Mouse (Mus musculus) intestine, embryonic 15.5 days (tissue): ENCODE measurements around the gene Themis. TPM values are rescaled to one million over a fixed set of nuclear protein-coding genes. Genes with fewer than 3 reads are reported as not detected.

Experiments
- ATAC-seq: fragments of 200-750 bp; cut with Nextera tagmentation; 2 replicates; pipeline ENCODE4 v1.8.0; 2017; ENCODE audit warnings: moderate TSS enrichment, moderate library complexity
- H3K27ac ChIP-seq: fragments of 300-500 bp; sonication (generic); 2 replicates; pipeline ENCODE4 v1.5.1; 2015; ENCODE audit warnings: mild to moderate bottlenecking, inconsistent platforms
- H3K27me3 ChIP-seq: fragments of 300-500 bp; sonication (generic); replicated peaks from 2 replicates; pipeline ENCODE4 v1.6.1; 2015; ENCODE audit warnings: inconsistent platforms
- H3K36me3 ChIP-seq: fragments of 300-500 bp; sonication (generic); 2 replicates; pipeline ENCODE4 v1.6.1; 2015; ENCODE audit warnings: inconsistent platforms
- H3K4me1 ChIP-seq: fragments of 300-500 bp; sonication (generic); replicated peaks from 2 replicates; pipeline ENCODE4 v1.6.1; 2015; ENCODE audit warnings: inconsistent platforms
- H3K4me2 ChIP-seq: fragments of 300-500 bp; sonication (generic); replicated peaks from 2 replicates; pipeline ENCODE4 v1.6.1; 2015; ENCODE audit warnings: mild to moderate bottlenecking, inconsistent platforms
- H3K4me3 ChIP-seq: fragments of 300-500 bp; sonication (generic); replicated peaks from 2 replicates; pipeline ENCODE4 v1.5.1; 2015; ENCODE audit warnings: inconsistent platforms
- H3K9ac ChIP-seq: fragments of 300-500 bp; sonication (generic); 2 replicates; pipeline ENCODE4 v1.6.1; 2015; ENCODE audit warnings: inconsistent platforms
- H3K9me3 ChIP-seq: fragments of 300-500 bp; sonication (generic); 2 replicates; pipeline ENCODE4 v1.6.1; 2016; ENCODE audit warnings: inconsistent platforms
- WGBS: fragments of 180-500 bp; shearing (Covaris S2); methylation state at CpG from one replicate; pipeline ENCODE4 v1.1.7; 2015; 5-methylcytosine and 5-hydroxymethylcytosine counted together
- polyA plus RNA-seq: library from polyadenylated mRNA; unstranded; fragments of >200 nt; fragmentation: Nextera tagmentation; extraction: Ambion mirVana; gene quantifications from 2 replicates; pipeline ENCODE4 v1.2.1, GENCODE M21; 2015

Themis gene
- 0.08 TPM in 1 of 2 replicates, not detected in the other for polyA plus RNA-seq

DNA sequence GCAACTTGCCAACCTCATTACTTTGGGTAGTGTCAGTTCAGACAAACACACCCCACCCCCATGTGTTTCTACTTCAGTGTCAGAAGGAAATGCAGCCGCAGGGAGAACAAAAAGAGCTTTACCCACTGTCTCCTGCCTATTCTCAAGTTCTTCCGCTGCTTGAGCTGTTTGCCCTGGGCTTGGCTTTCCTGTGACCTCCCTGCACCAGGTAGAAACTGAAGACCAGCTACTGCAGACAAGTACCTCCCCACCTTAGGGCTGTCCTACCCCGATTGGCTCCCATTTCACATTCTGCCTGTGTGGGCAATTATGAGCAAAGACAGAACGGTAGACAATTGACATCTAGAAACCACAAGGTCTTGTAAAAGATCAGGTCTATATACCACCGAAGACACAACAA lies at the start of gene Themis:
Themis (plus strand) TSS at position 100 of the 400 bp plus-strand sequence.
- Histone ChIP-seq H3K27me3 (no peaks in the 10 kb centered on the region), H3K27ac (no peak within 1 kb of the TSS), H3K4me1 (no peaks in the 10 kb centered on the region), H3K4me2 (no peak within 1 kb of the TSS), H3K4me3 (no peak within 1 kb of the TSS), H3K9ac (no peak within 1 kb of the TSS), H3K9me3 (no peaks in the 10 kb centered on the region), H3K36me3 (no peaks in the 10 kb centered on the region)
- WGBS, result 53% methylated on average over 5 of the region's 5 CpGs
- ATAC-seq, result no peak

DNA sequence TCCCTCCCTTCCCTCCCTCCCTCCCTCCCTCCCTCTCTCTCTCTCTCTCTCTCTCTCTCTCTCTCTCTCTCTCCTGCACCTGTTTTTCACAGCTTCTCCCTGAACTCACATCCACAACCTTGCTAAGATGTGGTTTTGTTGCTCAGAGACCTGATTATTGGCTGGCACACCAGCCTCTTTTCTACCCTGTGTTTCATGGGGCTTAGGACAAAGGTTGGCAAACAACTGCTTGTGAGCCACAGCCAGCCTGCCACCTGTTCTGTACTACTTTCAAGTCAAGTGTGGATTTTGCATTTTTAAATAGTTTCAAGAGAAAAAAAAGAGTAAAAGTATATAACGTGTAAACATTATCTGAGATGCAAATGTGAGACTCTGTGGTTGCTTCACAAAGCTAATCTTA lies 48.7 kb upstream of the Themis start:
- H3K36me3 ChIP-seq, result no peaks in the 10 kb centered on the region
- no peaks in the 10 kb centered on the region for H3K9me3 ChIP-seq
- H3K9ac ChIP-seq, result no peak overlapping the region
- no peak overlapping the region for H3K4me2 ChIP-seq
- no peak overlapping the region for H3K4me3 ChIP-seq
- H3K27ac ChIP-seq, result no peak overlapping the region
- H3K4me1 ChIP-seq, result no peaks in the 10 kb centered on the region
- ATAC-seq, result no peak
- WGBS, result 86% methylated on average over 1 of the region's 1 CpGs
- H3K27me3 ChIP-seq, result no peaks in the 10 kb centered on the region

DNA sequence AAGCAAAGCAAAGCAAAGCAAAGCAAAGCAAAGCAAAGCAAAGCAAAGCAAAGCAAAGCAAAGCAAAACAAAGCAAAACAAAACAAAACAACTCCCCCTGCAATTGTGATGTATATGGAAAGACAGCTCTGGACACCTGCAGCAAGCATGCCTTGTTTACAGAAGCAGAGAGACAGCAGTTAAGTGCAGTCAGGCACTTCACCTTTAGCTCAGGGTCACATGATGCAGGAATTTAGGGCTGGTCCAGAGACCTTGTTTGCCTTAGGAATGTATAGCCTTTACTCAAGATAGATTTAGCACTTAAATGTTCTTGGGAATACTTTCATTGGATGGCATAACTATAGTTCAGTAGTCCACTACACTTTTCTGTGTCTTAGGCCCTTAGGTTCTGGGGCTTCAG lies 32.1 kb upstream of the Themis start:
- H3K4me3 ChIP-seq, result no peak overlapping the region
- H3K27me3 ChIP-seq, result no peaks in the 10 kb centered on the region
- no peaks in the 10 kb centered on the region for H3K36me3 ChIP-seq
- H3K4me1 ChIP-seq, result no peaks in the 10 kb centered on the region
- H3K9ac ChIP-seq, result no peak overlapping the region
- no peak overlapping the region for H3K27ac ChIP-seq
- H3K4me2 ChIP-seq, result no peak overlapping the region
- no peak for ATAC-seq
- no peaks in the 10 kb centered on the region for H3K9me3 ChIP-seq

DNA sequence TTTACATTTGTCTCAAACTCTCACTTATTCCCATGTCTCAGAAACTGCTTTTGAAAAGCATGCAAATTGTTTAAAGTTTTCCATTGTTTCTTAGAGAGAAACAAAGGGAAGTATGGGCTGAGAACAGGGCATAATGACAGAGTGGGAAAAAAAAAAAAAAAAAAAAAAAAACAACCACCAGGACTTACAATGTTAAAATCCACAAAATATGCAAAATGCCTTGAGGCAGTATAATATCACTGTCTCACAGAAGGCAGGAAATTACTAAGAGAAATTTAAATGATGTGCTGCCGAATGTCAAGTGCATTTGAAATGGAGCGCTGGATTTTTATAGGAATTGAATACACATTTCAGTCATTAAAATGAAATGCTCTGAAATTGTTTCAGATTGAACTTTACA lies 26.3 kb upstream of the Themis start:
- no peak overlapping the region for H3K27ac ChIP-seq
- H3K4me1 ChIP-seq, result no peaks in the 10 kb centered on the region
- H3K36me3 ChIP-seq, result no peaks in the 10 kb centered on the region
- H3K9me3 ChIP-seq, result no peaks in the 10 kb centered on the region
- H3K9ac ChIP-seq, result no peak overlapping the region
- WGBS, result 96% methylated on average over 2 of the region's 2 CpGs
- no peak overlapping the region for H3K4me3 ChIP-seq
- no peak for ATAC-seq
- no peak overlapping the region for H3K4me2 ChIP-seq
- H3K27me3 ChIP-seq, result no peaks in the 10 kb centered on the region

DNA sequence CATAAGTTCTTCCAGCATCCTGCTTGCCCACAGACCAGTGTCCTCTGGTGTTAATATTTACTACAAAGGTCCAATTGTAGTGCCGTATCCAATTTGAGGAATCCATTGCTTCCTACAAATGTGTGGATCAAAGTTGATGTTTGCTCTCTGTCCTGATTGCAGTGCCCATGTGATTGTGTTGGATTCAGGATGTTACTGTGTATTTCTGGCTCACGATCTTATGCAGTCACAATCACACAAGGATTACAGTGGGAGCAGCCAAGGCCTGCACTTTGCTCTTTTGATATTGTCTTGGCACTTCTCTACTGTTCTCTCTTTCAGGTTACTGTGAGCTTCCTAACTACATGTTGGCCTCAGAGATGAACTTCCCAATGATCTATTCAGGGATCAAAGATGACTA lies 20.3 kb upstream of the Themis start:
- Histone ChIP-seq H3K4me2 (no peak overlapping the region), H3K36me3 (no peaks in the 10 kb centered on the region), H3K4me1 (no peaks in the 10 kb centered on the region), H3K9ac (no peak overlapping the region), H3K27me3 (no peaks in the 10 kb centered on the region), H3K27ac (no peak overlapping the region), H3K9me3 (no peaks in the 10 kb centered on the region), H3K4me3 (no peak overlapping the region)
- no peak for ATAC-seq
- WGBS, result 81% methylated on average over 2 of the region's 2 CpGs

DNA sequence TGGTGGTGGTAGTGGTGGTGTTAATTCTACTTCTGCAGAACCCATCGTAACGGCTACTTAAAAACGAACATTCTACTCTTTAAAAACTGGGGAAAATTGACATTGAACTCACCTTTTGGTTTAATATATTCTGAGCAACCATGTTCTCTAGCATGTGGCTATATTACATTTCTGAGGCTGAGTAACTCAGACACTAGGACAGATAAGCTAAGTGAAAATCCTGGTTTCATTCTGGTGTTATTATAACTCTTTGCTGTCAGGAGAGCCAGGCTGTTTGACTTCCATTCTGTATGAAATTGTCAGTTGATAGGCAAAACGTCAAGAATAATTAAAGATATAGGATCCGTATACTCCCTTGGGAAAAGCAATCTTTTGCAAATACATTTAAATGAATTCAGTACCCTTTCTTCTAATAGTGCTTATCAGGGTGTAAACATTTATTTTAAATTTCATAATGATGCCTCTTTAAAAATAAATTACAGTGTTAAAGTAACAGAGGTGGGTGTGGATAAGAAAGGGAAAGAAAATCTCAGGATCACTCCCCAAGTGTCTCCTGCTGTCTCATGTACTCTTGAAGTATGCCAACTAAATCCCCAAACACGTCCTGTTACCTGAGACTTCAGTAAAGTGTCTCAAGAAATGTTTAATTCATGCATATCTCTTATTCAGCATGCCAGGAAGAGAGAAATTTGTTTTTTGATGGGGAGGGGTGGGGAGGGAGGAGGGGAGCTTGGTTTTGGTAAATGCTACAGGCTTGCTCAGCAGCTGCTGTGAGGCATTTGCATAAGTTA lies 18.9 kb upstream of the Themis start:
- Histone ChIP-seq H3K36me3 (no peaks in the 10 kb centered on the region), H3K27ac (no peak overlapping the region), H3K9me3 (no peaks in the 10 kb centered on the region), H3K4me1 (no peaks in the 10 kb centered on the region), H3K4me3 (no peak overlapping the region), H3K9ac (no peak overlapping the region), H3K27me3 (no peaks in the 10 kb centered on the region), H3K4me2 (no peak overlapping the region)
- WGBS, result 78% methylated on average over 6 of the region's 6 CpGs
- no peak for ATAC-seq

DNA sequence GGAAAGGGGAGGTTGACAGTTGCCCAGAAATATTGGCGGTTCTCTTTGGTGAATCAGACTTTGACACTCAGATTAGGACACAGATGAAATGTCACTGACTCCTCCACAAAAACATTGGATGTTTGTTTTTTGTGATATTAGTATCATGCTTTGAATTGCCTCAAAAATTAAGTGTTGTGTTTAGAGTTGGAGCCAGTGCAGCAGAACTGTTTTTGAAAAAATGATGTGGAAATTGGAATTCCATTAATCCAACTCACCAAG lies 18.3 kb upstream of the Themis start:
- 31% methylated on average over 1 of the region's 1 CpGs for WGBS
- Histone ChIP-seq H3K36me3 (no peaks in the 10 kb centered on the region), H3K27ac (no peak overlapping the region), H3K9me3 (no peaks in the 10 kb centered on the region), H3K4me2 (no peak overlapping the region), H3K4me3 (no peak overlapping the region), H3K27me3 (no peaks in the 10 kb centered on the region), H3K4me1 (no peaks in the 10 kb centered on the region), H3K9ac (no peak overlapping the region)
- no peak for ATAC-seq

DNA sequence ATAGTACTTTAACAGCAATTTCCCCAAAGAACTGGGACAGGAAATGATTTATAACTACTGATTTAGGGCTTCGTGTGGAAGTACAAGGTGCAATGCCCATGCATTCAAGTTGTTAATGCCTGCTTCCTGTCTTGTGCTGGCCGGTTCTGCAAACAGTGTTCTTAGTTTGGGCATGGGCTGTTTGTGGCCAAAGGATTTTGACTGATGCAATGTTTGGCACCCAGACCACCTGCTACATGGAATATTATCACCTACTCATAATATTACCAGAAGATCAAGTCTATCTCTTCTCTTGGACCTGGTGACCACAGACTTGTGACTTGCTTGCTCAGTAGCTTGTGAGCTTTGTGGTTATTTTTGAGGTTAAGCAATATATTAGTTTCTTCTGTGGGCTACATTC lies 16.2 kb upstream of the Themis start:
- Histone ChIP-seq H3K36me3 (no peaks in the 10 kb centered on the region), H3K9ac (no peak overlapping the region), H3K4me3 (no peak overlapping the region), H3K27me3 (no peaks in the 10 kb centered on the region), H3K27ac (no peak overlapping the region), H3K4me1 (no peaks in the 10 kb centered on the region), H3K4me2 (no peak overlapping the region), H3K9me3 (no peaks in the 10 kb centered on the region)
- no peak for ATAC-seq
- 52% methylated on average over 2 of the region's 2 CpGs for WGBS

DNA sequence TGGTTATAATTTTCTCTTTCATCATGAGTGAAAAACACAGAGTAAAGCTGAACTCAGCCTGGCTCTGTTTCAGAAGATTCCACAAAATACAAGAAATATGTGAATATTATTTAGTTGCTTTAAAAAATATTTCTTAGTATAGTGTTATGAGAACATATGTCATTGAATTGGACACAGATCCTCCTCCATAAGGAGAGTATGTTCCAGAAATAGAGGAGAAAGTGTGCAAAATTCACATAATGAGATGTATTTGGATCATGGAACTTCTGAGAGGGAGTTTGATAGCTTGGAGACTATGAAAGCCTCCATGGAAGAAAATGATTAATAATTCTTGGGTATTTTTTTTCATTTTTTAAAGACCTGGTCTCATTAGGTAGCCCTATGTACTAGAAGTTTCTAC lies 13.4 kb upstream of the Themis start:
- Histone ChIP-seq H3K9me3 (no peaks in the 10 kb centered on the region), H3K4me1 (no peaks in the 10 kb centered on the region), H3K4me3 (no peak overlapping the region), H3K36me3 (no peaks in the 10 kb centered on the region), H3K9ac (no peak overlapping the region), H3K4me2 (no peak overlapping the region), H3K27me3 (no peaks in the 10 kb centered on the region), H3K27ac (no peak overlapping the region)
- no peak for ATAC-seq

DNA sequence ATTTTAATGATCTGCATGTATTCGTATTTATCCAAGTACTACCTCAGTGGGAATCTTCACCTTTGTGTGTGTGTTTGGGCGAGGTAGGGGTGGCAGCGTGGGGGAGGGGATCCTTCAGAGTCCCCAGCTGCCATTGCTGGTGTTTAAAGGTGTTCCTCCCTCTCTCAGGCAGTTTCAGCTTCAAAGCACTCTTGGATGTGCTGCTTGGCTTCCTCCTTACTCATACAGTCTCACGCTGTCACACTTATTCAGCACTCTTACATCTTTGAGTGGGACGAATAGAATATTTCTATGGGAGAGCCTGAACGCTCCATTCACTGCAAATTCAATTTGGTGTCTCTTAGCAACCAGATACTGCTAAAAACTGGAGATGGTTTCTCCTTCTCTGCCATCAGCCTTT lies 3.0 kb upstream of the Themis start:
- Histone ChIP-seq H3K4me2 (no peak overlapping the region), H3K36me3 (no peaks in the 10 kb centered on the region), H3K4me1 (no peaks in the 10 kb centered on the region), H3K27me3 (no peaks in the 10 kb centered on the region), H3K9ac (no peak overlapping the region), H3K9me3 (no peaks in the 10 kb centered on the region), H3K4me3 (no peak overlapping the region), H3K27ac (no peak overlapping the region)
- WGBS, result 73% methylated on average over 6 of the region's 6 CpGs
- no peak for ATAC-seq

DNA sequence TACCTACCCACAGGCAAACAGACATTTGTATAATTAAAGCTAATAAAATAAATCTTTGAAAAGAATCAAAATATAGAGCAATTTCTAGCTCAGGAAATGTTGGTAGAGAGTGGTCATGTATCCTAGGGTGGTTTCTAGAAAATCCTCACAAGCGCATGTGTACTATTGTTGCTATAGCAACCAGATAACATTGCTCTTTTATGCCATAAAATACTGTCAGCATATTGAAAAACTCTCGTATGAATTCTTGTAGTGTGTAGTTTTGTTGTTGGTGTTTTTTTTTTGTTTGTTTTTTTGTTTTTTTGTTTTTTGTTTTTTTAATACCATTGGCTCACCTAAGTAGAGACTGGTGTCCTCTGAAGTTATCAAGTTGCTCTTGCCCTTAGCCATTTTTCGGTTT lies 5.8 kb downstream of the Themis start:
- no peaks in the 10 kb centered on the region for H3K9me3 ChIP-seq
- H3K4me2 ChIP-seq, result no peak overlapping the region
- H3K9ac ChIP-seq, result no peak overlapping the region
- no peak overlapping the region for H3K27ac ChIP-seq
- no peaks in the 10 kb centered on the region for H3K4me1 ChIP-seq
- no peaks in the 10 kb centered on the region for H3K36me3 ChIP-seq
- no peak for ATAC-seq
- no peak overlapping the region for H3K4me3 ChIP-seq
- H3K27me3 ChIP-seq, result no peaks in the 10 kb centered on the region
- WGBS, result 69% methylated on average over 3 of the region's 3 CpGs

DNA sequence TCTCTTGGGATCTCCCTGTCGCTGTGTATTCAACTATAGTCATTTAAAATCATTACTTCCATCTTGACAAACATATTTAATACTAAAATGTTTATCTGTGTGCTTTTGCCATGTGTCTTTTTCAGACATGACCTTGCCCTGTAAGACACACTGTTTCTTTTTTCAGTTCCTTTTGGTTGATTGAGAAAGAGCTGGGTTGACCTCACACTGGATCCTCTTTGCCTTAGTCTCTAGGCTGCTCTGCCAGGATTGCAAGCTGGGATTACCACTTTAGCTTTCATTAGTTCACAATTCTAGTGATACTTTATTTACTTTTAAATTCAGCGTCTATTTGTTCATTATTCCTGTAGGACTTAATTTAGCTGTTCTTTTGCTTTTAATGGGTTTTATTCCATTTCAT lies 7.2 kb downstream of the Themis start:
- no peak overlapping the region for H3K27ac ChIP-seq
- H3K9me3 ChIP-seq, result no peaks in the 10 kb centered on the region
- no peak overlapping the region for H3K9ac ChIP-seq
- H3K27me3 ChIP-seq, result no peaks in the 10 kb centered on the region
- no peak for ATAC-seq
- no peak overlapping the region for H3K4me3 ChIP-seq
- no peaks in the 10 kb centered on the region for H3K36me3 ChIP-seq
- H3K4me2 ChIP-seq, result no peak overlapping the region
- WGBS, result 81% methylated on average over 2 of the region's 2 CpGs
- H3K4me1 ChIP-seq, result no peaks in the 10 kb centered on the region

DNA sequence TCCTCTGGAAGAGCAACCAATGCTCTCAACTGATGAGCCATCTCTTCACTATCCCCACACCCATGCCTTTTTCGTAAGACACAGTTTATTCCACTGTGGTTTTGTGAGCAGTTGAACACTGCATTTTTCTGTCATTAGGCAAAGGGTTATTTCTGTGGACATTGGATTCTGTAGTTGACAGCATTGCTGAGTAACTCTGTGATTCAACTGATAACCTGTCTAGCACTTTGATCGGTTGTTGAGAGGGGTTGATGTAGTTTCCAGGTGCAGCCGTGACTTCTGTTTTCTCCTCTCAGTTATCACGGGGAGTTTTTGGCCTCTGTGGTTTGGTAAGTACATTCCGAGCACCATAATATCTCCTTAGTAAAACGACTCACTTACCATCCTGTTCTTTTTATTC lies 26.8 kb downstream of the Themis start:
- Histone ChIP-seq H3K27ac (no peak overlapping the region), H3K4me2 (no peak overlapping the region), H3K9ac (no peak overlapping the region), H3K4me1 (no peaks in the 10 kb centered on the region), H3K4me3 (no peak overlapping the region), H3K9me3 (no peaks in the 10 kb centered on the region), H3K36me3 (no peaks in the 10 kb centered on the region), H3K27me3 (no peaks in the 10 kb centered on the region)
- no peak for ATAC-seq
- 72% methylated on average over 6 of the region's 6 CpGs for WGBS
